Mouse (Mus musculus) spleen, adult 2 months (tissue): ENCODE data around the gene Lnx2. TPM values are rescaled to one million over a fixed set of nuclear protein-coding genes. Genes with fewer than 3 reads are reported as not detected.

ENCODE experiments used
- DNase-seq, 2 experiments: peaks; one replicate each; pipeline versions ENCODE4 v3.0.0 to v3.0.0-alpha.2; 2012 to 2021; ENCODE audit warnings: low spot score in 2 of 2, low read depth in 1 of 2
- H3K27ac ChIP-seq: fragments of 200-500 bp; 2 replicates; pipeline ENCODE4 v1.5.1; 2012; ENCODE audit warnings: low read length, inconsistent platforms; ENCODE audit not compliant: insufficient read depth
- H3K27me3 ChIP-seq: fragments of 200-500 bp; 2 replicates; pipeline ENCODE4 v1.6.1; 2012; ENCODE audit warnings: mild to moderate bottlenecking, moderate library complexity, low read length, inconsistent platforms; ENCODE audit not compliant: control insufficient read depth, insufficient read depth
- H3K36me3 ChIP-seq: fragments of 200-500 bp; 2 replicates; pipeline ENCODE4 v1.6.1; 2012; ENCODE audit warnings: mild to moderate bottlenecking, low read length, inconsistent platforms; ENCODE audit not compliant: control insufficient read depth, insufficient read depth
- H3K4me1 ChIP-seq: fragments of 200-500 bp; 2 replicates; pipeline ENCODE4 v1.6.1; 2011; ENCODE audit warnings: inconsistent platforms; ENCODE audit not compliant: control insufficient read depth, insufficient read depth, insufficient read length
- H3K4me3 ChIP-seq: fragments of 200-500 bp; 2 replicates; pipeline ENCODE4 v1.5.1; 2011; ENCODE audit warnings: mild to moderate bottlenecking, inconsistent platforms; ENCODE audit not compliant: insufficient read depth, insufficient read length; ENCODE audit errors: extremely low read depth
- CTCF ChIP-seq: fragments of 200-500 bp; IDR thresholded peaks from 2 replicates; pipeline ENCODE4 v1.5.1; 2011; ENCODE audit warnings: mild to moderate bottlenecking, inconsistent platforms; ENCODE audit not compliant: insufficient read depth, insufficient read length, insufficient replicate concordance; ENCODE audit errors: extremely low read depth
- POLR2A ChIP-seq: fragments of 200-500 bp; IDR thresholded peaks from 2 replicates; pipeline ENCODE4 v1.6.1; 2011; ENCODE audit warnings: low read depth, low read length, inconsistent platforms
- WGBS: fragments of 180-500 bp; shearing (Covaris S2); methylation state at CpG from one replicate; pipeline ENCODE4 v1.1.7; 2018; 5-methylcytosine and 5-hydroxymethylcytosine counted together
- polyA plus RNA-seq: library from polyadenylated mRNA; depleted of rRNA; stranded (reverse); fragments of >200 nt; gene quantifications from 2 replicates; pipeline ENCODE4 v1.2.3, GENCODE M21; 2012

Gene Lnx2
- polyA plus RNA-seq, 1 experiment: 21.3 TPM

GRCm38 (mm10) chr5:147003303-147003702 is 73.1 kb downstream of the Lnx2 start:
- no peak for DNase-seq
- no peak overlapping the region for H3K27ac ChIP-seq
- no peak for TF ChIP-seq POLR2A
- no peak for TF ChIP-seq CTCF
- no peaks in the 10 kb centered on the region for H3K27me3 ChIP-seq
- no peak overlapping the region for H3K4me3 ChIP-seq
- WGBS: 75% methylated on average over 1 of the region's 1 CpGs
- H3K36me3 ChIP-seq: no peaks in the 10 kb centered on the region
- H3K4me1 ChIP-seq: no peaks in the 10 kb centered on the region

- DNase-seq: no peak
- TF ChIP-seq CTCF (no peak), POLR2A (no peak)
- no peaks in the 10 kb centered on the region for H3K27me3 ChIP-seq
- no peak overlapping the region for H3K4me3 ChIP-seq
- H3K4me1 ChIP-seq: no peaks in the 10 kb centered on the region
- 89% methylated on average over 4 of the region's 4 CpGs for WGBS
- no peaks in the 10 kb centered on the region for H3K36me3 ChIP-seq
- no peak overlapping the region for H3K27ac ChIP-seq
These were observed 75.1 kb downstream of the Lnx2 start for GRCm38 (mm10) chr5:147001312-147001711.

GRCm38 (mm10) chr5:146998802-146999201 is 77.6 kb downstream of the Lnx2 start:
- no peak overlapping the region for H3K4me3 ChIP-seq
- H3K4me1 ChIP-seq: no peaks in the 10 kb centered on the region
- 90% methylated on average over 12 of the region's 12 CpGs for WGBS
- no peak overlapping the region for H3K27ac ChIP-seq
- no peak for DNase-seq
- no peaks in the 10 kb centered on the region for H3K36me3 ChIP-seq
- TF ChIP-seq CTCF: 0 out of 2 replicates have a peak, but pooled peaks have one; percentile 8
- TF ChIP-seq POLR2A: no peak
- no peaks in the 10 kb centered on the region for H3K27me3 ChIP-seq

- no peak for TF ChIP-seq POLR2A
- no peak for TF ChIP-seq CTCF
- Histone ChIP-seq H3K27ac (no peak overlapping the region), H3K4me1 (no peaks in the 10 kb centered on the region), H3K4me3 (no peak overlapping the region), H3K27me3 (no peaks in the 10 kb centered on the region), H3K36me3 (no peaks in the 10 kb centered on the region)
- WGBS: 84% methylated on average over 7 of the region's 7 CpGs
- no peak for DNase-seq
These were observed 79.6 kb downstream of the Lnx2 start for GRCm38 (mm10) chr5:146996812-146997211.

- DNase-seq: no peak
- Histone ChIP-seq H3K4me1 (no peaks in the 10 kb centered on the region), H3K27me3 (no peaks in the 10 kb centered on the region), H3K4me3 (no peak overlapping the region), H3K27ac (no peak overlapping the region), H3K36me3 (no peaks in the 10 kb centered on the region)
- TF ChIP-seq CTCF (no peak), POLR2A (no peak)
- WGBS: 55% methylated on average over 6 of the region's 6 CpGs
These were observed 81.4 kb downstream of the Lnx2 start for GRCm38 (mm10) chr5:146994973-146995372.

- TF ChIP-seq CTCF: no peak
- no peak for TF ChIP-seq POLR2A
- WGBS: 68% methylated on average over 8 of the region's 8 CpGs
These were observed 82.9 kb downstream of the Lnx2 start for GRCm38 (mm10) chr5:146993509-146993908.

GRCm38 (mm10) chr5:146989051-146989450 is 87.3 kb downstream of the Lnx2 start:
- no peaks in the 10 kb centered on the region for H3K4me1 ChIP-seq
- WGBS: 62% methylated on average over 5 of the region's 5 CpGs
- no peak for DNase-seq
- H3K4me3 ChIP-seq: no peak overlapping the region
- H3K27ac ChIP-seq: no peak overlapping the region
- H3K27me3 ChIP-seq: no peaks in the 10 kb centered on the region
- H3K36me3 ChIP-seq: no peaks in the 10 kb centered on the region
- TF ChIP-seq POLR2A: no peak
- no peak for TF ChIP-seq CTCF

More at GRCm38 (mm10) chr5:146993509-146993908, 82.9 kb downstream of the Lnx2 start:
- no peak for DNase-seq
- Histone ChIP-seq H3K4me3 (no peak overlapping the region), H3K4me1 (no peaks in the 10 kb centered on the region), H3K36me3 (no peaks in the 10 kb centered on the region), H3K27me3 (no peaks in the 10 kb centered on the region), H3K27ac (no peak overlapping the region)
